Mouse (Mus musculus): ENCODE measurements around the gene Draxin.

The Draxin gene

DNA sequence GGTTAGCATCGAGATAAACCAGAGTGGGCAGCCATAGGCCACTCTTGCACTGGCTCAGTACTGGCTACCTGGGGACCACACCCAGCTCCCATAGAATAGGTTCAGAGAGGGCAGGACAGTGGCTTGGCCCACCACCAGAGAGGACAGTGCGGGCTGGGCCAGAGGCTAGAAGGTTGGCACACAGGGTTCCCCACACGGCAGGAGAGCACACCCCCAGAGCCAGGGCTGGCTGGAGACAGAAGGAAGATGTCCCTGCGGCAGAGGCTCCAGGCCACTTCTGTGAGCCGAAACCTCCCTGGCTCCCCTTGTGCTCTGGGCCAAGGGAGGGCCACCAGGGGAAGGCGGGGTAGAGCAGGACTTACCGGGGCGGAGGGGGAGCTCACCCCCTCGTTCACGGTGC is 49.3 kb downstream of the Draxin start:
- DNase-seq = no peak

DNA sequence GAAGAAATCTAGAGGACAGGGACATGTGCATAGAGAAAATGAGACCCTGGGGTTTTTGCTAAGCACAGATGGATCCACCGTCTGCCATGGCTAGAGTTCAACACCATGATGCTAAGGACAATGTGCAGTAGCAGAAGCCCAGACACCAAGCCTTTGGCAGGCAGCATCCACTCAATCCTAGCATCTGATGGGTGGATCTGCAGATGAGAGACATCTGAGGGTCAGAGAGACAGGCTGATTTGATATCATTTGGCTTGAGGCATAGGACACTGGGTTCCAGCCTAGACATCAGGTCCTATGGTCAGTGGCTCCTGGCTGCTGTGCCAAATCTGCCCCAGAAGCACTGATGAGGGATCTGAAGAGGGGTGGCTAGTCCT is 49.9 kb downstream of the Draxin start:
- no peak for DNase-seq

DNA sequence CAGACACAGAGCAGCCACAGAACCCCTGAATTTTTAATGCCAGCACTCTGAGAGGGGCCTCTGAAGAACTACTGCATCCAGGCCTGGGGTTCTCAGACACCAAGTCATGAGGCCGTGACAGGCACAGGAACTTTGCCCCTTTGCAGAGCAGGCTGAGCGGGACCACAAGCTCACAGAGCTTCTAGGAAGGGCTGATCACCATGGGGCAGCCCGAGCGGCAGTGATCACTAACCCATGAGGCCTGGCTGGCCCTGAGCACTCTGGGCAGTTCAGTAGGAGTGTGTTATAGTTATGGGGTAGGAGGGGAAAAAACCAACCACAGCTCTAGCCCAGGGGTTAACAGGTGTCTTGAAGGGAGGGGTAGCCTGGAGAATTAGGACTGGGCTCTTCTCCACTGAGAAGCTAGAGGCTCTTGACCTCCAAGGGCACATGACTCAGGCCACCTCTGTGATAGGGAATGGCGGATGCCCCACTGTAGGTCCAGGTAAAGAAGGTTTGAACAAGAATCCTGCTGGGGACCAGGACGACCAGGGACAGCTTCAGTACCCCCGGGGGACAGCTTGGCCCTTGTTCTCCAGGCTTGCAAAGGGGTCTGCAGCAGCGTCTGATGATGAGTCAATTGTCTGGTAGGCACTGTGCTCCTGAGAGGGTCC is 50.4 kb downstream of the Draxin start:
- DNase-seq = no peak

DNA sequence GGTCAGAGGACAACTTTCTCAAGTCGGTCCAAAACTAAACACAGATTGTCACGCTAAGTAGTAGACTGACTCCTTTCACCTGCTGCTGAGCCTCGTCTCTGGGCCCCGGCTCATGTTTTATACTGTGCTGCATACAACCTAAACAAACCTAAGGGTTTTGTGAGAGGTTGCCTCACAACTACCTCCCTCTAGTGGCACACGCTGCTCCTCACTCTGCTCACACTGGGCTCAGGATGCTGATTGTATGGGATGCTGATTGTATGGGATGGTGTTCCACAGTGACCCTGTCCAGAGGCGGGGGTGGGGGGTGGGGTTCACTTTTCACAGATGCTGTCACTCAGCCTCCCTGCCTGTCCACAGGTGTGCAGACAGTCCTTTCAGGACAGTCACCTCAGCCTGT is 51.3 kb downstream of the Draxin start:
- no peak for DNase-seq

- no peak for DNase-seq
Observed at GRCm38 (mm10) chr4:148075881-148076280, 54.6 kb downstream of the Draxin start.

DNA sequence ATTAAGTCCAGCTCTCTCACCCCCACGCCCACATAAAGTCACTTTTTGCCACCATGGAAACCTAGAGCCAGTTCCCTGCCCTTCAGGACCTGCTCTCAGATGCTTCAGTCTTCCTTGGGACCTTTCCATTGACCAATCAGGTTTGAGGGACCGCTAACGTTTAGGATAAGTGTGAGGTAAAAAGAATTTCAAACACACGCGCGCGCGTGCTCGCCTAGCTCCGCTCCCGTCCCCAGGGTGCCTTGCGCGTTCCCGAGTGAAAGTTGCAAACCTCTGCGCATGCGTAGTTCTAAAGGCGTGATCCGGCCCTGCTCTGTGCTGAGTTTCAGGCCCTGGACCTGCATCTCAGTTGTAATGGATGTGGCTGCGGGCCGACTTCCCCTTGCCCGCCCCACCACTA is 55.2 kb downstream of the Draxin start:
- DNase-seq = peak; percentile 87

DNA sequence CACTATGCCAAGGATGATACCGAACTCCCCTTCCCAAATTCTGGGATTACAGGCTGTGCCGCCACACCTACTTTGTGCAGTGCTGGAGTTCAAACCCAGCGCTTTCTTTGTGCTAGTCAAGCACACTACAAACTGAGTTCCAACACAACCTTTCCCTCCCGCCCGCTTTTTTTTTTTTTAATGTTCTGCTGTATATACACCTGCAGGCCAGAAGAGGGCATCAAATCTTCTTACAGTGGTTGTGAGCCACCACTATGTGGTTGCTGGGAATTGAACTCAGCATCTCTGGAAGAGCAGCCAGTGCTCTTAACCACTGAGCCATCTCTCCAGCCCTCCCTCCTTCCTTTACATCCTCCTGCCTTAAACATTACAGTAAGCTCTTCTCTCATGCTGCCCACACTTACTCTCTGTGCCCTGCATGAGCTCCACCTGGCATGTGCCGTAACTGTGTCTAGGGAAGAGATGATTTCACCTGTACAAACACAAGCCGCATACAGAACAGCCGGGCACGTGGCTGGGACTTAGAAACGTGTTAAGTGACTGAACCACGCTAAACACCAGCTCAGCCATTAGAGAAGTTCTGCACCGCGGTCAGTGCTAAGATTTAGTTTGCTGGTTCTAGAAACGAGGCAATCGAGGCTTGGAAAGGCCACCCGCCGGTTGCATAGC is 55.8 kb downstream of the Draxin start:
- peak; percentile 68 for DNase-seq

DNA sequence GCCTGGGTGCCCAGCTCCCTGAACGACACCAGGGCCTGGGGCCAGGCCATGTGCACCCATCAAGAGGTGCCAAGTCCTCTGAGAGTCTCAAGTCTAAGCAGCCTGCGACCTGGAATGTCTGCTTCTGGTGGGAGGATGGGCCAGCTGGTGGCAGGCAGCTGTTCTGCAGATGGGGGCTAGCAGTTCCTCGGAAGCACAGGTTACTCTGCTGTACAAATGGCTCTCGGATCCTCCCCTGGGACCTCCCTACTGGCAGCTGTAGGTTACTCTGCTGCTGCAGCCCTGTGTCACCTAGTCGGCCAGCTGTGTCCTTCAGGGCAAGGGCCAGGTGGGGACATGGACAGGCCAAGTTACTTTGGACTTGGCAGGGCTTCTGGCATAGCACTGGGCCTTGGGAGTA is 59.0 kb downstream of the Draxin start:
- DNase-seq = no peak

DNA sequence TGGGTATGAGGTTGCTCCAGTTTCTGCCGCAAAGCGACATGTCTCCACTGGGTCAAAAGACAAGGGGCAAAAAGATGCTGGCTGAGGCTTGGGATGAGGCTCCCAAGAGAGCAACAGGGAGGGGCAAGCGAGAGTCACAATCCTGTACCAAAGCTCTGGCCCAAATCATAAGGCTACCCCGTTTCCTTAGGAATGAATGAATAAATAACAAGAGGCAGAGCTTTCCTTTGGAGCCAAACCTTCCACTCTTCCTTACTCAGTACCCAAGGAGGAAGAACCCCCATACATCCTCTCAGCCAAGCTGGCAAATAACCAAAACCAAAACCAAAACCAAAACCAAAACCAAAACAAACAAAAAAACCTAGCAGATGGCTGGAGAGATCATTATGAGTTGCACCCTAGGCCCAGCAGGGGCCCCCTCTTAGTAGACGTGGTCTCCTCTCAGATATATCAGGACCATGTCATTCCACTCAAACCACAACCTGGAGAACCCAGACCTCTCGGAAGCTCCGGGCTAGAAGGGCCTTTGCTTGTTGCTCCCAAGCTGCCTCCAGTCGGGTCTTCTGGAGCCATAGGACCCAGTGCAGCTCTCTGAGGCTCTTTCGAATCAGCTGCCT is 60.8 kb downstream of the Draxin start:
- no peak for DNase-seq

DNA sequence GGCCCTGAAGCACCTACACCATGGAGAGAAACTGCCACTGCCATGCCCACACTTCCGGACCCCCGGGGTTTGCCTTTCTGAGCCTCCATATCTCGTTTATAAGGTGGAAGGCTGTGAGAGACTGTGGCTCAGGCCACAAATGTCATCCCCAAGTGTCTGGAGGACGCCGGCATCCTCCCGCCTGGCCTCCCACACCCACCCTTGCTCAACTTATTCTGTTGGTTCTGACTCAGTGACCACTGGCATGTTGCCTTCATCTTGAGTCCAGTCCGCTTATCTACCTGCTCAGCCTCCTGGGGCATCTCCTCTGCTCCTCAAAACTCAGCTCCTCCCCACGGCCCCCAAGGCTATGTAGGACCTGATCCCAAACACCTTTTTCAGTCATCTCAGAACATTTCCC is 63.2 kb downstream of the Draxin start:
- no peak for DNase-seq

GRCm38 (mm10) chr4:148066401-148066744 is 64.1 kb downstream of the Draxin start:
- no peak for DNase-seq

DNA sequence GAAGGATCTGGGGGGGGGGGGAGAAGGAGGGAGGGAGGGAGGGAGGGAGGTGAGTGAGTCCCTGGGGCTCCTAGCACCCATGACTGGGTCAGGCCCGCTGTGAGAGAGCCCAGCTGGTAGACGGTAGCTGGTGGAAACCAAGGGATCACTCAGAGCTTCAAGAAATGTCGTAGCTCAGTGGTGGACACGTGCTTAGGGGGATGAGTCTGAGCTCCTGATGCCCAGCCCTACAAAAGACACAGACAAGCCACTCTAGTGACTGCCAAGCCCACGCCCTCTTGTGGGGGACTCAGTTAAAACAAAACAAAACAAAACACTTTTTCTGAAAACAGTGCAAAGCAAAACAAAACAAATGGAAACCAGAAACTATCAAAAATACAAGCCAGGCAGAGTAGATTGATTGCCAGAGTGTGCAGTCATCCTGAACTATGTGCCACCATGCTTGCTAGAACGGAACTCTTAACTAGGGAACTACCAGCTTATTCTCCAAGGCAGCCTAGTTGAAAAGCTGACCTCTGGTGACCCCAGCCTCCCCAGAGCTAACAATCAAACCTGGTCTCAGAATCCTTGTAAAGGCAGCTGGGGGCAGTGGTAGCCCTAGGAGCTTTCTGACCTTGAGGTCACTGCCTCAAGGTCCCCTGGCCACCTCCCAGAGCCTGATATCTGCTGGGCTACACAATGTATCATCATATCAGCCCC is 64.6 kb downstream of the Draxin start:
- DNase-seq = no peak

DNA sequence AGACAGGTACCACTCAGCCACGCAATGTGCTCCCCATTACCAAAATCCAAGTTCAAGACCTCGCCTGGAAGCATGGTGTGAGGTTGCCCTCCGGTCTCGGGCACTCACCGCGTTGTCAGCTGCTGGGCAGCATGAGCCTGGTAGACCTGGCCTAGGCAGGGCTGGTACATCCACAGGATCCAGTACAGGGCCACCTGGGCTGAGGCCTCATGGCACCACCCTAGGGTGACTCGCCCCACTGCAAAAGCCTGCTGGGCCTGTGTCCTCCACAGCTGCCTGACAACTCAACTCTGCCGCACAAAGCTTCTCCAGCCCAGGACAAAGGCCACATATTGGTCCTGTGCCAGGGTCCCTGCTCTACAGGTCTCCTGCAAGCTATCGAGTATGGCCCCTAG is 69.4 kb downstream of the Draxin start:
- DNase-seq = no peak

GRCm38 (mm10) chr4:148060120-148061085 is 70.1 kb downstream of the Draxin start:
- DNase-seq = peak; percentile 63

DNA sequence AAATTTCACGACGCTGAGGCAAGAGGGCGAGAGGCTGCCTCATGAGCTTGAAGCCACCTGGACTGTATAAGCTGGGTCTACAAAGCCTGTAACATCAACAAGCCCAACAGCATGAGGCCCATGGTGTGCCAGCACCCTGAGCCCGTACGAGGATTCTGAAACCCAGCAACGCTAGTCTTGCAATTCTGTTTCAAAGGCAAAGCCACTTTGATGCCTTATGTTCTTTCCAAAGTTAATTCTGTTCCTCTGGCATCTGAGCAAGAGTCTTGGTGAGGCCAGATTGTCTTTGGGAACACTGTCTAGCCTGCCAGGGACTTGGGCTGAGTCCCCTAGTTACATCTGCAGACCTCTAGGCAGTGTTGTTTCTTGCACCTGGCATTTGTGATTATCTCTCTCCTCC is 71.5 kb downstream of the Draxin start:
- no peak for DNase-seq

GRCm38 (mm10) chr4:148058218-148058819 is 72.2 kb downstream of the Draxin start:
- no peak for DNase-seq

GRCm38 (mm10) chr4:148057661-148058209 is 72.8 kb downstream of the Draxin start:
- DNase-seq = no peak

GRCm38 (mm10) chr4:148056801-148057200 is 73.7 kb downstream of the Draxin start:
- DNase-seq = no peak

- no peak for DNase-seq
Observed at GRCm38 (mm10) chr4:148056246-148056645, 74.3 kb downstream of the Draxin start.

DNA sequence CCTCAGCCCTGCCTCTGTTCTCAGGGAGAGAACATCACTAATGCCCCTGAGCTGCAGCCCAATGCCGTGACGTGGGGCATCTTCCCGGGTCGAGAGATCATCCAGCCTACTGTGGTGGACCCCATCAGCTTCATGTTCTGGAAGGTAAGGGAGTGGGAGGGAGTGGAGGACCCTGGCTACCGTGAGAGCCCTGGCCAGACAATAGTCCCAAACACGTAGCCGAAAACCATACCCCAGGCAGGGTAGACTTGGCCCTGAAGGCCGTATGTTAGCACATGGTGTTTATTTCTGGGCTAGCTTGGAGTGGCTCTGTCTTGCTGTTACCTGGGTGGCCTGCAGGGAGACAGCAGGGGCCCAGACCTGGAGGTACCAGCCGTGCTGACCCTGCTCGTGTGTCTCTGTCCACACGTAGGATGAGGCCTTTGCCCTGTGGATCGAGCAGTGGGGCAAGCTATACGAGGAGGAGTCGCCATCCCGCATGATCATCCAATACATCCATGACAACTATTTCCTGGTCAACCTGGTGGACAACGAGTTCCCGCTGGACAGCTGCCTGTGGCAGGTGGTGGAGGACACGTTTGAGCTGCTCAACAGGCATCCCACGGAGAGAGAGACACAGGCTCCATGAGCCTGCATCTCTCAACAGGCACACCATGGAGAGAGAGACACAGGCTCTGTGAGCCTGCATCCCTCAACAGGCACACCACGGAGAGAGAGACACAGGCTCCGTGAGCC is 75.4 kb downstream of the Draxin start:
- no peak for DNase-seq

- DNase-seq = no peak
Observed at GRCm38 (mm10) chr4:148053417-148053920, 77.0 kb downstream of the Draxin start.

All from embryo, embryonic 11 days (tissue).